Mouse (Mus musculus) hindbrain, embryonic 13.5 days (tissue): Measurements from ENCODE around the gene Klk8. TPM values are rescaled to one million over a fixed set of nuclear protein-coding genes. Genes with fewer than 3 reads are reported as not detected.

Experiments
- ATAC-seq: fragments of 200-750 bp; cut with Nextera tagmentation; 2 replicates; pipeline ENCODE4 v1.8.0; 2017; ENCODE audit warnings: moderate TSS enrichment; ENCODE audit not compliant: low FRiP score
- H3K27ac ChIP-seq: fragments of 300-500 bp; sonication (generic); 2 replicates; pipeline ENCODE4 v1.5.1; 2015; ENCODE audit warnings: inconsistent platforms, mild to moderate bottlenecking, moderate library complexity
- H3K27me3 ChIP-seq: fragments of 300-500 bp; sonication (generic); 2 replicates; pipeline ENCODE4 v1.6.1; 2015; ENCODE audit warnings: mild to moderate bottlenecking, inconsistent platforms
- H3K36me3 ChIP-seq: fragments of 300-500 bp; sonication (generic); 2 replicates; pipeline ENCODE4 v1.6.1; 2015; ENCODE audit warnings: mild to moderate bottlenecking, inconsistent platforms
- H3K4me1 ChIP-seq: fragments of 300-500 bp; sonication (generic); replicated peaks from 2 replicates; pipeline ENCODE4 v1.6.1; 2015; ENCODE audit warnings: inconsistent platforms
- H3K4me2 ChIP-seq: fragments of 300-500 bp; sonication (generic); 2 replicates; pipeline ENCODE4 v1.6.1; 2015; ENCODE audit warnings: inconsistent platforms, mild to moderate bottlenecking, moderate library complexity
- H3K4me3 ChIP-seq: fragments of 300-500 bp; sonication (generic); 2 replicates; pipeline ENCODE4 v1.5.1; 2015; ENCODE audit warnings: mild to moderate bottlenecking, inconsistent platforms
- H3K9ac ChIP-seq: fragments of 300-500 bp; sonication (generic); 2 replicates; pipeline ENCODE4 v1.6.1; 2015; ENCODE audit warnings: mild to moderate bottlenecking, inconsistent platforms
- H3K9me3 ChIP-seq: fragments of 300-500 bp; sonication (generic); 2 replicates; pipeline ENCODE4 v1.6.1; 2016; ENCODE audit warnings: inconsistent platforms
- WGBS: fragments of 180-500 bp; shearing (Covaris S2); methylation state at CpG from one replicate; pipeline ENCODE4 v1.1.7; 2015; 5-methylcytosine and 5-hydroxymethylcytosine counted together
- polyA plus RNA-seq: library from polyadenylated mRNA; unstranded; fragments of >200 nt; fragmentation: Nextera tagmentation; extraction: Ambion mirVana; gene quantifications from 2 replicates; pipeline ENCODE4 v1.2.1, GENCODE M21; 2015

Gene Klk8
- polyA plus RNA-seq, 1 experiment from 2014 or later = 7.8 TPM

DNA sequence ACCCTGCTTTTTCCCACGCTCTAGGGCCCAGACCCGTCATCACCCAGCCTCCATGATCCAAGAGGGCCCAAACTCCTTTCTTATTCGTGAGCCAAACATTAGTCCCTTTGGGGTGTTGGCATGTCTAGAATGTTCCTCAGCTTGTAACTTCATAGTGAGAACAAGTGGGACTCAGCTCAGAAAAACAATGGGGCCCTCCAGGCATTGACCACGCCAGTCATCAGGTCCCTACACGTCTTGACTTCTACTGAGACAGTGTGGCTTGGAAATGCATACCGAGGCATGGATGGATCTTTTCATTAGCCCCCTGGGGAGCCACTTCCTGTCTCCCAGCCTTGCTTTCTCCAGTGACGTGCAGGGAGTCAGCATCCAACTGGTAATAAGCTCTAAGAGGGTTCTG lies 2.5 kb downstream of the Klk8 start:
- no peak for ATAC-seq
- no peaks in the 10 kb centered on the region for H3K36me3 ChIP-seq

DNA sequence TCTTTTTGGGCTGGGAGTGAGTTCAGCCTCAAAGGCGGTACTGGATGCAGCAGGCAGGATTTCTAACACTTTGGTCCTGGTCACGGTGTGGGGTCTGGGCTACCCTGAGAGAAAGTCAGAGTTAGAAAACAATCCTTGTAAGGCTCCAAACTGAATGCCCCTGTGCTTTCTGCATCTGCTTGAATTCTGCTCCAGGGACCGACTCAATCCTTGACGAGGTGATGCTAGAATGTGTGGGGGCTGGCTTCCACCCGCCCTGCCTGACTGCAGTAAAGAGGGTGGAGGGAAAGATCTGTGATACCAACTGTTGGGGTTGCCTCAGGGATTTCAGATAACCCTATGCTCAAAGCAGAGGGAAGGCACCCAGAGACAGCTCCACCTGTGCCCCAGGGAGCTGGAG lies 13.6 kb downstream of the Klk8 start, which contains the start of gene Klk7:
Gene Klk7 (plus strand): TSS at position 301 of the 400 bp plus-strand sequence.
- Histone ChIP-seq H3K4me1 (no peaks in the 10 kb centered on the region), H3K4me3 (no peak within 1 kb of the TSS), H3K27ac (no peak within 1 kb of the TSS), H3K4me2 (no peak within 1 kb of the TSS), H3K9ac (no peak within 1 kb of the TSS), H3K9me3 (no peaks in the 10 kb centered on the region), H3K36me3 (no peaks in the 10 kb centered on the region), H3K27me3 (no peaks in the 10 kb centered on the region)
- 62% methylated on average over 5 of the region's 5 CpGs for WGBS
- ATAC-seq = no peak

More for the DNA sequence above, 2.5 kb downstream of the Klk8 start:
- WGBS = 77% methylated on average over 7 of the region's 7 CpGs
- Histone ChIP-seq H3K4me1 (peaks cover 17% of the 10 kb centered on the region), H3K4me2 (no peak overlapping the region), H3K27ac (no peak overlapping the region), H3K9ac (no peak overlapping the region), H3K9me3 (no peaks in the 10 kb centered on the region), H3K27me3 (peaks cover 46% of the 10 kb centered on the region), H3K4me3 (no peak overlapping the region)

GRCm38 (mm10) chr7:43815211-43815610 lies 17.8 kb downstream of the Klk8 start:
- no peak overlapping the region for H3K9ac ChIP-seq

GRCm38 (mm10) chr7:43816746-43817145 lies 19.4 kb downstream of the Klk8 start:
- ATAC-seq = no peak
- Histone ChIP-seq H3K9me3 (no peaks in the 10 kb centered on the region), H3K27me3 (no peaks in the 10 kb centered on the region), H3K9ac (no peak overlapping the region), H3K4me2 (no peak overlapping the region), H3K36me3 (no peaks in the 10 kb centered on the region), H3K4me1 (no peaks in the 10 kb centered on the region), H3K27ac (no peak overlapping the region), H3K4me3 (no peak overlapping the region)

More at GRCm38 (mm10) chr7:43815211-43815610, 17.8 kb downstream of the Klk8 start:
- no peak for ATAC-seq
- no peak overlapping the region for H3K4me3 ChIP-seq
- H3K27me3 ChIP-seq = no peaks in the 10 kb centered on the region
- no peak overlapping the region for H3K27ac ChIP-seq
- no peaks in the 10 kb centered on the region for H3K36me3 ChIP-seq
- H3K9me3 ChIP-seq = no peaks in the 10 kb centered on the region
- no peak overlapping the region for H3K4me2 ChIP-seq
- H3K4me1 ChIP-seq = no peaks in the 10 kb centered on the region
- 91% methylated on average over 7 of the region's 7 CpGs for WGBS

- Histone ChIP-seq H3K27me3 (no peaks in the 10 kb centered on the region), H3K36me3 (no peaks in the 10 kb centered on the region), H3K4me2 (no peak overlapping the region), H3K27ac (no peak overlapping the region), H3K9ac (no peak overlapping the region), H3K4me1 (no peaks in the 10 kb centered on the region), H3K4me3 (no peak overlapping the region), H3K9me3 (no peaks in the 10 kb centered on the region)
- WGBS = 90% methylated on average over 7 of the region's 7 CpGs
- ATAC-seq = no peak
Observed at GRCm38 (mm10) chr7:43821581-43821980, 24.2 kb downstream of the Klk8 start.

GRCm38 (mm10) chr7:43824199-43824598 lies 26.8 kb downstream of the Klk8 start, which contains the start of gene Klk6:
TSS of gene Klk6 (plus strand) at chr7:43824499.
- no peak for ATAC-seq
- Histone ChIP-seq H3K9me3 (no peaks in the 10 kb centered on the region), H3K4me3 (no peak within 1 kb of the TSS), H3K9ac (no peak within 1 kb of the TSS), H3K36me3 (no peaks in the 10 kb centered on the region), H3K27ac (no peak within 1 kb of the TSS), H3K4me1 (no peaks in the 10 kb centered on the region), H3K27me3 (no peaks in the 10 kb centered on the region), H3K4me2 (no peak within 1 kb of the TSS)
- WGBS = 71% methylated on average over 10 of the region's 10 CpGs

DNA sequence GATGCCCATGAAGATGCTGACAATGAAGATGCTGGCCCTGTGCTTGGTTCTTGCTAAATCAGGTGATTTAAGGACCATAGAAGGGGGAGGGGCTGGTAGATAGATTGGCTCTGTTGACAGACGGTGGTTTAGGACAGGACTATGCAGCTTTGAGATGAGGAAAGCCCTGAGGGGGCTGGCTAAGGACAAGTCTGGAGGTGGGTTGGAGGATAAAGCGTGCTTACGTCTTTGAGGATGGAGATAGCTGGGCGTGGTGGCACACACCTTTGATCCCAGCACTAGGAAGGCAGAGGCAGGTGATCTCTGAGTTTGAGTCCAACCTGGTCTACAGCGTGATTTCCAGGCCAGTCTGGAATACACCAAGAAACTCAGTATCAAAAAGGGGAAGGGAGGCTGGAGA lies 28.7 kb downstream of the Klk8 start:
- Histone ChIP-seq H3K4me3 (no peak overlapping the region), H3K27me3 (no peaks in the 10 kb centered on the region), H3K4me1 (no peaks in the 10 kb centered on the region), H3K36me3 (no peaks in the 10 kb centered on the region), H3K27ac (no peak overlapping the region), H3K9ac (no peak overlapping the region), H3K9me3 (no peaks in the 10 kb centered on the region), H3K4me2 (no peak overlapping the region)
- 89% methylated on average over 5 of the region's 5 CpGs for WGBS
- no peak for ATAC-seq

GRCm38 (mm10) chr7:43827706-43828105 lies 30.3 kb downstream of the Klk8 start:
- H3K4me3 ChIP-seq = no peak overlapping the region
- H3K4me2 ChIP-seq = no peak overlapping the region
- H3K9me3 ChIP-seq = no peaks in the 10 kb centered on the region
- no peaks in the 10 kb centered on the region for H3K4me1 ChIP-seq
- 85% methylated on average over 4 of the region's 4 CpGs for WGBS
- H3K36me3 ChIP-seq = no peaks in the 10 kb centered on the region
- H3K27ac ChIP-seq = no peak overlapping the region
- no peak overlapping the region for H3K9ac ChIP-seq
- ATAC-seq = no peak
- H3K27me3 ChIP-seq = no peaks in the 10 kb centered on the region

DNA sequence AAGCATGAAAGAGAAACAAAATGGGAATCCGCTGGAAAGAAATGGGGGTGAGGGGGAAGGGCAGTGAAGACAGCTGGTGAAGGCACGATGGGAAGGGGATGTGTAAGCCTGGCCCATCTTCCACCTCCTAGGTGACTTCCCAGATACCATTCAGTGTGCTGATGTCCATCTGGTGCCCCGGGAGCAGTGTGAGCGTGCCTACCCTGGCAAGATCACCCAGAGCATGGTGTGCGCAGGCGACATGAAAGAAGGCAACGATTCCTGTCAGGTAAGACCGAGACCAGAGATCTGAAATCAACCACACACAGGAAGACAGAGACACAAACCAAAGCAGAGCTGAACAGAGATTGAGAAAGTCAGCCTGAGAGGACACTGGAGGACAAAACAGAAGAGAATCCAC lies 31.6 kb downstream of the Klk8 start:
- no peak overlapping the region for H3K4me2 ChIP-seq
- WGBS = 90% methylated on average over 8 of the region's 8 CpGs
- no peaks in the 10 kb centered on the region for H3K27me3 ChIP-seq
- no peaks in the 10 kb centered on the region for H3K4me1 ChIP-seq
- H3K36me3 ChIP-seq = no peaks in the 10 kb centered on the region
- no peak for ATAC-seq
- H3K9ac ChIP-seq = no peak overlapping the region
- H3K27ac ChIP-seq = no peak overlapping the region
- H3K4me3 ChIP-seq = no peak overlapping the region
- no peaks in the 10 kb centered on the region for H3K9me3 ChIP-seq

DNA sequence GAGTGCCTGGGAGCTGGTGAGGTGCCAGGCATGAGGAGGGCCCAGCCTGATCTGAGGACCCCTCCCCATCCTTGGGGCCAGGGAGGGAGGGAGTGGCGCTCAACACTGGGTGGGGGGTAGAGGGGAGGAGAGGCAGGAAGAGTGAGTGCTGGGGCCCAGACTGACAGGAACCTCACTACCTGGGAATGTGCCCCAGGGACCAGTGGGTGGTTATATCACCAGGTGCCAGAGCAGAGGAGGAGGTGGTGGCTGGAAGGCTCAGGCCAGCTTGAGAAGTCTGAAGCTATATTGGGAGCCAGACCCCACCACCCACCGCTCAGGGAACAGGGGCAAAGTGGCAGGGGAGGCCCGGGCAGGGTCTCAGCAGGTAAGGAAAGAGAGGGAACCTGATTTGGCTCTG lies 44.3 kb downstream of the Klk8 start, which contains the start of gene Klk5:
Gene Klk5 (plus strand): TSS at position 271 of the 400 bp plus-strand sequence.
- H3K9ac ChIP-seq = no peak within 1 kb of the TSS
- no peaks in the 10 kb centered on the region for H3K9me3 ChIP-seq
- no peak within 1 kb of the TSS for H3K27ac ChIP-seq
- H3K4me3 ChIP-seq = no peak within 1 kb of the TSS
- no peak for ATAC-seq
- no peaks in the 10 kb centered on the region for H3K27me3 ChIP-seq
- 65% methylated on average over 3 of the region's 3 CpGs for WGBS
- no peaks in the 10 kb centered on the region for H3K36me3 ChIP-seq
- no peaks in the 10 kb centered on the region for H3K4me1 ChIP-seq
- H3K4me2 ChIP-seq = no peak within 1 kb of the TSS

GRCm38 (mm10) chr7:43843801-43844200 lies 46.4 kb downstream of the Klk8 start:
- Histone ChIP-seq H3K4me3 (no peak overlapping the region), H3K9me3 (no peaks in the 10 kb centered on the region), H3K9ac (no peak overlapping the region), H3K36me3 (no peaks in the 10 kb centered on the region), H3K27me3 (no peaks in the 10 kb centered on the region), H3K4me2 (no peak overlapping the region), H3K27ac (no peak overlapping the region), H3K4me1 (no peaks in the 10 kb centered on the region)
- WGBS = 82% methylated on average over 4 of the region's 4 CpGs
- no peak for ATAC-seq

DNA sequence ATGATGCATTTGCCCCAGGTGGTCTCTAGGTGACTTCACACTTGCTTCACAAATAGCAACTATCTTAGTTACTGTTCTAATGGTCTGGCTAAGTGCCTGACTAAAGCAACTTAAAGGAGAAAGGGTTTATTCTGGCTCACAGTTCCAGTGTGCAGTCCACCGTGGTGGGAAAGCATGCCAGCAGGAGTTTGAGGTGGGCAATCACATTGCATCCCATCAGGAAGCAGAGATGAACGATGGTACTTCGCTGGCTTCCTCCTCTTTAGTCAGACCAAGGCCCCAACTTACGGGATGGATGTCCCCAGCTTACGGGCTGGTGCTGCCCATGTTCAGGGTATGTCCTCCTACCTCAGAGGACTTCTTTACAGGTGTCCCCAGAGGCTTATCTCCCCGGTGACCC lies 54.2 kb downstream of the Klk8 start:
- H3K9ac ChIP-seq = no peak overlapping the region
- no peaks in the 10 kb centered on the region for H3K27me3 ChIP-seq
- no peaks in the 10 kb centered on the region for H3K36me3 ChIP-seq
- no peak overlapping the region for H3K4me2 ChIP-seq
- WGBS = 90% methylated on average over 6 of the region's 6 CpGs
- no peaks in the 10 kb centered on the region for H3K4me1 ChIP-seq
- ATAC-seq = no peak
- H3K9me3 ChIP-seq = no peaks in the 10 kb centered on the region
- H3K4me3 ChIP-seq = no peak overlapping the region
- no peak overlapping the region for H3K27ac ChIP-seq
